Mouse (Mus musculus) cortical plate, adult 2 months (tissue): ENCODE results near the gene Ch25h.

Experiments
- CTCF ChIP-seq: fragments of 200-500 bp; IDR thresholded peaks from 2 replicates; pipeline ENCODE4 v1.5.1; 2011; ENCODE audit warnings: mild to moderate bottlenecking, control low read depth, low read length; ENCODE audit not compliant: insufficient read depth; ENCODE audit errors: extremely low read depth
- POLR2A ChIP-seq: fragments of 200-500 bp; IDR thresholded peaks from 2 replicates; pipeline ENCODE4 v1.6.1; 2011; ENCODE audit warnings: mild to moderate bottlenecking, low read length, control low read depth; ENCODE audit not compliant: insufficient read depth; ENCODE audit errors: extremely low read depth

DNA sequence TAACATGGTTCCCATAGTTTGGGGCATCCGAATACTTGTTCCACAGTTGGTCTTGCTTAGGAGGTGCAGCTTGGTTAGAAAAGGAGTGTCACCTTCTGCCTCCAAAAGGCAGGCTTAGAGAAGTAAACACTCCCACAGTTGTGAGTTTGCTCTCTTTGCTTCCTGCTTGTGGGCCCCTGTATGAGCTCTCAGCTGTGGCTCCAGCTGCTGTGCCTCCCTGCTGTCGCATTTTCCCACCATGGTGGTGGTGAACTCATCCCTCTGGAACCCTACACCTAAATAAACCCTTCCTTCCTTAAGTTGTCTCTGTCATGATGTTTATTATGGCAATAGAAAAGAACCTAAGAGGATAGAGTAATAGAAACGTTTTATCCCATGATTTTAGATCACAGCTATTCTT lies 6.2 kb downstream of the Ch25h start:
- TF ChIP-seq CTCF (no peak), POLR2A (no peak)
